Mouse (Mus musculus) gastrocnemius, postnatal 25 days (tissue): ENCODE measurements around the gene Arntl. TPM values are rescaled to one million over a fixed set of nuclear protein-coding genes. Genes with fewer than 3 reads are reported as not detected.

Experiments used
- DNase-seq: peaks from one replicate; pipeline ENCODE4 v3.0.0; 2022
- long read RNA-seq, 2 experiments: library from polyadenylated mRNA; stranded (forward); transcript quantifications; one replicate each; pipeline ENCODE4 v2.0.0; 2021
- total RNA-seq, 2 experiments: library from RNA; stranded (reverse); gene quantifications; 1 replicate in 1 of 2; 2 replicates in 1 of 2; pipeline ENCODE4 v1.2.3; 2021

Arntl gene
- total RNA-seq = 10 to 100 TPM in 1 of 2 experiments, 1 to 10 TPM in 1; 4.6 to 29.3 TPM
- long read RNA-seq, experiment 1, transcript Arntl-201 (20 exons, 2,908 nt) = major isoform, 9 of 22 reads
- long read RNA-seq, experiment 1, partial matches to known transcripts = 6 of 22 reads
- long read RNA-seq, experiment 1, other reads (novel, unspliced or antisense) = 7 of 22 reads
- long read RNA-seq, experiment 2, partial matches to known transcripts = 2 of 7 reads
- long read RNA-seq, experiment 2, other reads (novel, unspliced or antisense) = 4 of 7 reads

- DNase-seq = peak; percentile 98
These were observed at the start of gene Arntl for GRCm38 (mm10) chr7:113206644-113207470. Gene Arntl, plus strand, starts transcription at chr7:113207465.

GRCm38 (mm10) chr7:113161077-113161698 is 46.1 kb upstream of the Arntl start:
- no peak for DNase-seq

- no peak for DNase-seq
These were observed 42.5 kb upstream of the Arntl start for GRCm38 (mm10) chr7:113164719-113165118.

- DNase-seq = no peak
These were observed 40.2 kb upstream of the Arntl start for GRCm38 (mm10) chr7:113167092-113167491.

GRCm38 (mm10) chr7:113168609-113169008 is 38.7 kb upstream of the Arntl start:
- no peak for DNase-seq

GRCm38 (mm10) chr7:113172425-113172824 is 34.8 kb upstream of the Arntl start:
- DNase-seq = no peak

- DNase-seq = no peak
These were observed 31.8 kb upstream of the Arntl start for GRCm38 (mm10) chr7:113175481-113175880.

- no peak for DNase-seq
These were observed 29.2 kb upstream of the Arntl start for GRCm38 (mm10) chr7:113178073-113178472.

- DNase-seq = no peak
These were observed 23.5 kb upstream of the Arntl start for GRCm38 (mm10) chr7:113183787-113184186.

- no peak for DNase-seq
These were observed 22.2 kb upstream of the Arntl start for GRCm38 (mm10) chr7:113185056-113185455.

GRCm38 (mm10) chr7:113186041-113186800 is 21.0 kb upstream of the Arntl start:
- DNase-seq = no peak

GRCm38 (mm10) chr7:113188091-113188490 is 19.2 kb upstream of the Arntl start:
- DNase-seq = no peak

GRCm38 (mm10) chr7:113188566-113188965 is 18.7 kb upstream of the Arntl start:
- no peak for DNase-seq

- DNase-seq = no peak
These were observed 15.5 kb upstream of the Arntl start for GRCm38 (mm10) chr7:113191787-113192186.

- DNase-seq = no peak
These were observed 14.4 kb upstream of the Arntl start for GRCm38 (mm10) chr7:113192714-113193365.

GRCm38 (mm10) chr7:113193872-113194271 is 13.4 kb upstream of the Arntl start:
- DNase-seq = no peak

- no peak for DNase-seq
These were observed 12.0 kb upstream of the Arntl start for GRCm38 (mm10) chr7:113195271-113195670.

GRCm38 (mm10) chr7:113196171-113196570 is 11.1 kb upstream of the Arntl start:
- no peak for DNase-seq

GRCm38 (mm10) chr7:113197161-113197775 is 10.0 kb upstream of the Arntl start:
- DNase-seq = no peak

GRCm38 (mm10) chr7:113201584-113201983 is 5.7 kb upstream of the Arntl start:
- peak; percentile 43 for DNase-seq
